Mouse (Mus musculus): ENCODE data around the gene Ppt2. TPM values are rescaled to one million over a fixed set of nuclear protein-coding genes. Genes with fewer than 3 reads are reported as not detected.

Ppt2 gene
- total RNA-seq (2021), result 10 to 100 TPM; 39.0 to 45.7 TPM

DNA sequence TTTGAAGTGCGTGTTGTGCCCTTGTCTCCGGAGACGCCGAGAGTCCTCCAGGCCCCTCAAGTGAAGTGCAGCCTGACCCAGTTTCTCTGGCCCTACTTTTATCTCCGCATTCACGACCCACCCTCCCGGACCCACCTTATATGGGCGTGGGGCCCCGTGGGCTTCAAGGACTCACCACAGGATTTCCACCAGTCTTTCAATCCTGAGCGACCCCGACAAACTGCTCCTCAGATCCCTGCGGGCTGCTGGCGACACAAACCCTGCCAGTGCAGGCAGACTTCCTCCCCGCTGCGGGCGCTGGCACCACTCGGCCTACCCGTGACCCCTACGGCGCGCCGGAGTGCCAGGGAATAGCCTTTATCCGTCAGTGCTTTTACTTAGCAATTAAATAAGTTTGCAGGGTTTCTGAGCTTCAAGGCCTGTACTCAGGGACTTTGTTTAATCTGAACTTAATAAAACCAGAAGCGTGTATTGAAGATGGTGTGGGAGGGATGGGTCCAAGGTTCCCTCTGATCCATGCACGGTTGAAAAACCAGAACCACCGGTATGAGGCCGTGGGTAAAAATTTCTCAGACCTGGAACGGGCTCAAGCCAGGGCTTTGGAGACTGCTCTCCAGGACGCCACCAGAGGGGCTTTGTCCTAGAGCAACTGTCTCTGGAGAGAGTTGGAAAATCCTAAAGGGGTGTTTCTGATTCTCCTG is at the start of gene Ppt2:
TSS of gene Ppt2 (minus strand) at position 568 of the 701 bp plus-strand sequence.
- intact Hi-C loops (cut with DNase I), result loop anchor here (2.0 kb wide), 1 partner anchor 17 kb away; the partner anchor contains the start of gene Fkbpl
- DNase-seq, result peak in 1 of 2 experiments; percentile 75

DNA sequence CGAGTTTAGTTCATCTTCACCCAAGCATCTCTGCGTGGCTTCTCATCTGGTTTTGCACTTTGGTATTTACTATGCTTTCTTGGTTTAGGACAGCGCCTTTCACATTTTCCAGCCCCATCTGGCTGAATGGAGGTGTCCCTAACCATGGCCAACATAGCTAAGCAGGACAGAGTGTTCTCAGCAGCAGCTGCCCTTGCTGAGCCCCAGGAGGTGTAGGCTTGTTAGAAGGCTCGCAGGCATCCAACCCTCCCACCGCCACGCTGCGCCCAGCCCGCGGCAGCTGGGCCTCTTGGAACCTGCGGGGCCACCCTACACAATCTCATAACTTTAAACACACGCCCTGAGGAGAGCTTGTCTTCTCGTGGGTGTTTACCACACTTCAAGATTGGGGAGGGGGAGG is 48.4 kb upstream of the Ppt2 start:
- DNase-seq, result no peak
- intact Hi-C loops (cut with DNase I), result no loop called here

DNA sequence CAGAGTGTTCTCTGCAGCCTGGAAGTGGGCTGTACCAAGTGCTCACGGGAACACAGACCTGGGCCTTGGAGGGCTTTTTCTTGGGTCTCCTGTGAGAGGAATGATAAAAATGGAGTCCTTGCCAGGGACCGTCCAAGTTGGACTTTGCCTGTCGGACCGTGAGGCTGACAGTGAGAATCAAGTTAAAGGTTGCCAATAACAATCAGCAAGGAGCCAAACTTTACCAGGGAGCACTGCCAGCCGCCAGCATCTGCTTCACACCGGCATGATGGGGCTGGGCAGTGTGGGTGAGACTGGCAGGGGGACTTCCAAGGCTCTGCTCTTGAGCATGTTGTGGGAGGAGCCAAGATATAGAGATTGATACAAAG is 47.8 kb upstream of the Ppt2 start:
- intact Hi-C loops (cut with DNase I), result no loop called here
- no peak for DNase-seq

- no peak for DNase-seq
- intact Hi-C loops (cut with DNase I), result no loop called here
These were observed 47.1 kb upstream of the Ppt2 start for GRCm38 (mm10) chr17:34675205-34676092.

- intact Hi-C loops (cut with DNase I), result no loop called here
These were observed 46.4 kb upstream of the Ppt2 start for GRCm38 (mm10) chr17:34674524-34675204.

DNA sequence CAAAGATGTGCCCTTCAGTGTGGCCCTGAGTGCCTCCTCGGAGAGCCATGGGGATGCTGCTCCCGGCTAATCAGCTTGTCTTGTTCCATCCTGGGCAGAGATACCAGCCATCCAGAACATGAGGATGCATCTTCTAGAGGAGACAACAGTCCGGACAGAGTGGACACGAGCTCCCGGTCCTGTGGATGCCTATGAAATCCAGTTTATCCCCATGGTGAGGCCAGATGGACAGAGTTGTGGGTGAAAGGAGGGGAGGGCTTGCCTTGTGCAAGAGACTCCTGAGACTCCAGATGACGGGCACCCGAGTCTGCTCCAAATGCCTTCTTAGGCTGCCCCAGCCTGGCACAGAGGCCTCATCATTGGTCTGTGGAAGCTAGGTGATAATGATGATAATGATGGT is 44.8 kb upstream of the Ppt2 start:
- intact Hi-C loops (cut with DNase I), result no loop called here
- no peak for DNase-seq

More at GRCm38 (mm10) chr17:34674524-34675204, 46.4 kb upstream of the Ppt2 start:
- no peak for DNase-seq

- DNase-seq, result no peak
- intact Hi-C loops (cut with DNase I), result no loop called here
These were observed 44.0 kb upstream of the Ppt2 start for GRCm38 (mm10) chr17:34672246-34672792.

DNA sequence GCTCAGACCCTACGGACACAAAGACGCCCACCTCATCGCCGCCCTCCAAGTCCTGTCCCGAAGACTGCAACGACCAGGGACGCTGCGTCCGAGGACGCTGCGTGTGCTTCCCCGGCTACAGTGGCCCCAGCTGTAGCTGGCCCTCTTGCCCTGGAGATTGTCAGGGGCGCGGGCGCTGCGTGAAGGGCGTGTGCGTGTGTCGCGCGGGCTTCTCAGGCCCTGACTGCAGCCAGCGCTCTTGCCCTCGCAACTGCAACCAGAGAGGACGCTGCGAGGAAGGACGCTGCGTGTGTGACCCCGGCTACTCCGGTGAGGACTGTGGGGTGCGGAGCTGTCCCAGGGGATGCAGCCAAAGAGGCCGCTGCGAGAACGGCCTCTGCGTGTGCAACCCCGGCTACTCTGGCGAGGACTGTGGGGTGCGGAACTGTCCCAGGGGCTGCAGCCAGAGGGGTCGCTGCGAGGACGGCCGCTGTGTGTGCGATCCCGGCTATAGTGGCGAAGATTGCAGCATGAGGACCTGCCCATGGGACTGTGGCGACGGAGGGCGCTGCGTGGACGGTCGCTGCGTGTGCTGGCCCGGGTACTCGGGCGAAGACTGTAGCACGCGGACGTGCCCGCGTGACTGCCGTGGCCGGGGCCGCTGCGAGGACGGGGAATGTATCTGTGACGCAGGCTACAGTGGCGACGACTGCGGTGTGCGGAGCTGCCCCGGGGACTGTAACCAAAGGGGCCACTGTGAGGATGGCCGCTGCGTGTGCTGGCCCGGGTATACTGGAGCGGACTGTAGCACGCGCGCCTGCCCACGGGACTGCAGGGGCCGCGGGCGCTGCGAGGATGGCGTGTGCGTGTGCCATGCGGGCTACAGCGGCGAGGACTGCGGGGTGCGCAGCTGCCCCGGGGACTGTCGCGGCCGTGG is 43.1 kb upstream of the Ppt2 start:
- DNase-seq, result no peak
- intact Hi-C loops (cut with DNase I), result no loop called here

DNA sequence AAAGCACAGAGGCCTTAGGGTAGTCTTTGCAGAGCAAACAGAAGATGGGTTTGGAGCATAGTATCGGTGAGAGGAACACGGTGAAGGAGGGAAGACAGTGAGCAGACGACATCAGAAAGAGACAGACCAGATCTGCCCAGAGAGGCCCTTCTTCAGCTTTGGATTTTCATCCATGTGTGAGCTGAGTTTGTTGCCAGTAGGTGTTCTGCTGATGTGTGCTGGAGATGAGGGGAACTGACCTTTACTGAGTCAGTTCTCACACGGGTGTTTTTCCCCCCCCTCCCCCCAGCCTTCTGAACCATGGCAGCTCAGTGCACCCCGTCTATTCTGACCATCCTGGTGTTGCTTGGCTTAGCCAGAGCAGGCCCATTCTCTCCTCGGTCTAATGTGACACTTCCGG is 41.9 kb upstream of the Ppt2 start, which contains the start of gene Tnxb:
TSS of gene Tnxb (plus strand) at position 301 of the 400 bp plus-strand sequence.
- intact Hi-C loops (cut with DNase I), result no loop called here

DNA sequence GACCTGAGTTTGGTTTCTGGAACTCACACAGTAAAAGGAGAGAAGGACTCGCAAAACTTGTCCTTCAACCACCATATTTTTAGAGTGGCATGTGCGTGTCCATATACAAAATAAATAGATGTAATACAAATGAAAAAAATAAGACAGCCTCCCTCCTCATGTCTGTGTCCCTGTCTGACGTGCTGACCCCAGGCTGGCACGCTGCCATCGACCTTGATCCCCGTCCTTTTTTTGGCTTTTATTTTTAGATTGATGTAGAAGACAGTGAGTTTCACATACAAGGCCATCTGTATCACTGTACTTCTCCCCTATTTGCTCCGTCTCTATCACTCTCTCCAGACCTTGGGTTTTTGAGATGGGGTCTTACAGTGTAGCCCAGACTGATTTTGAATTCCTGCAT is 36.2 kb upstream of the Ppt2 start:
- intact Hi-C loops (cut with DNase I), result no loop called here
- DNase-seq, result no peak

More for the DNA sequence above, 41.9 kb upstream of the Ppt2 start, which contains the start of gene Tnxb:
- no peak for DNase-seq

DNA sequence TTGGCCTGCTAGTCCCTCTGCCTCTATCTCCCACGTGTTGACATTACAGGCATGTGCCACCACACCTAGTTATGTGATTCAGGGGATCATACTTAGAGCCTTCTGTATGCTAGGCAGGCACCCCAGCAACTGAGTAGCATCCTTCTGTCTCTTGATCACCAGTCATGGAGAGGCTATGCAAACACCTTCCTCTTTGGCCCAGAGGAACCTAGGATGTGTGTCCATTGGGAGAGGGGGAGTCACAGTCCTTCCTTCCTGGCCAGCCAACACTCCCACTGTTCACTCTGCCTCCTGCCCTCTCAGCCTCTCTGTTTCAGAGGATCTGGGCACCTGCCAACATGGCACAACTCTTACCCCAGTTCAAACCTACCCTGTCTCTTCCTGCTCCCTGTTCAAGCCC is 35.2 kb upstream of the Ppt2 start:
- intact Hi-C loops (cut with DNase I), result no loop called here
- DNase-seq, result no peak

DNA sequence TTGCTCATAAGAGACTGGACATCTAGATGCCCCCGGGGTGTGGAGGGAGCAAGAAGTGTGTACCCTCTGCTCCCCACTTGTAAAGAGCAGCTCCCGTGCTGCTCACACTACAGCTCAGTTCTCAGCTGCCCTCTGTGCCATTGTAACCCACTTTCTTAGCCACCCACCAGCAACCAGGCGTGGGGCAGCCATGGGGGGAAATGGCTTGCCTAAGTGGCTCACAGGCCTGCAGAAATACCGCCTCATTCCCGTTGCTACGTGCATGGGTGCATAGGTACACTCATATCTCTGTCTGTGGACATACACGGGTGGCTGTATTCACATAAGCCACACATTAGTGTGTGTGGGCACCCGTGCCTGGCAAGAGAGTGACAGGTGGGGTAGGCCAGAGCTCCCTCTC is 34.7 kb upstream of the Ppt2 start:
- DNase-seq, result no peak
- intact Hi-C loops (cut with DNase I), result no loop called here

DNA sequence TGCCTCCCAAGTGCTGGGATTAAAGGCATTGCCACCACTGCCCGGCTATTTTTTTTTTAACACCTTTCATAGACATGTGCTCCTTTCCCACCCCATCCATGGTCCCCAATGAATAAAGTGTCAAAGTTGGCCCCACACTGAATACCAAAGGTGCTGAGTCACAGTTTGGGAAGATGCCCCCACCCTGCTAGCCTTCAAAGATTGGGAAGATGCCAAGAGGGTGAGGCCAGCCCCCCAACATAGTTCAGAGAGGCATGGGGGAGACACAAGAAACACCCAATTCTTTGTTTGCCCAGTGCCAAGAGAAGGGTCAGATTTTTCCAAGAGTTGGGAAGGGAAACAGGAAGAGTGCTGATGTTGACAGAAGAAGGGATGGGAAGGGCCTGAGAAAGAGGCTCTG is 34.2 kb upstream of the Ppt2 start:
- intact Hi-C loops (cut with DNase I), result no loop called here
- no peak for DNase-seq

GRCm38 (mm10) chr17:34661121-34661591 is 32.8 kb upstream of the Ppt2 start:
- peak; percentile 68 to 77 for DNase-seq

DNA sequence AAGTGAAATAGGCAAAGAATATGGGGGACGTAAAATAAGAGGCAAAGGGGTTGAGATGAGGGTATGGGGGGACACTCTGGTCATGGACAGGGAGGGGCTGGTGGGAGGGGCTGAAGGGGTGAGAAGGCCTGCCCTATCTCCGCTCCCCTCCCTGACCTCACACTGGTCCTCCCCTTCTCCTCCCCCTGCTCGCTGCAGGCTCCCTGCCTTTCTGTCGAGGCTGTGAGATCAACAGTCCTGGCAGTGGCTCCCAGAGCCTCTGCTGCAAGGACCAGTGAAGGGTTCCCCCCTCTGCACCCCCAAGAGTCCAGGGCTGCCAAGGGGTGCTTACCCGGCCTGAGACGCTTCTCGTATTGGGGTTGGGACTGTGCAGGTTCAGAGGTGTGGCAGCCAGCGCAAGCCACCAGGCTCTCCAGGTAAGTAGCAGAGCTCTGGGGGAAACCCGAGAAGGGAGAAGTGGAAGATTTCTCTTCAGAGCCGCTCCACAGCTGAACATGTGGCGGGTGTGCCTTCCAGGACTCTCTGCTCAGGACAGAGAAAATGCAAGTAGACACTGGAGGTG is 32.0 kb upstream of the Ppt2 start:
- peak in 1 of 2 experiments; percentile 66 for DNase-seq

More at GRCm38 (mm10) chr17:34661121-34661591, 32.8 kb upstream of the Ppt2 start:
- intact Hi-C loops (cut with DNase I), result loop anchor here (2.0 kb wide), 1 partner anchor 24 kb away; no protein-coding TSS in a partner anchor

GRCm38 (mm10) chr17:34659897-34660214 is 31.5 kb upstream of the Ppt2 start:
- DNase-seq, result no peak
- intact Hi-C loops (cut with DNase I), result loop anchor here (2.0 kb wide), 1 partner anchor 25 kb away; no protein-coding TSS in a partner anchor

More for the DNA sequence above, 32.0 kb upstream of the Ppt2 start:
- intact Hi-C loops (cut with DNase I), result loop anchor here (2.0 kb wide), 1 partner anchor 24 kb away; no protein-coding TSS in a partner anchor

DNA sequence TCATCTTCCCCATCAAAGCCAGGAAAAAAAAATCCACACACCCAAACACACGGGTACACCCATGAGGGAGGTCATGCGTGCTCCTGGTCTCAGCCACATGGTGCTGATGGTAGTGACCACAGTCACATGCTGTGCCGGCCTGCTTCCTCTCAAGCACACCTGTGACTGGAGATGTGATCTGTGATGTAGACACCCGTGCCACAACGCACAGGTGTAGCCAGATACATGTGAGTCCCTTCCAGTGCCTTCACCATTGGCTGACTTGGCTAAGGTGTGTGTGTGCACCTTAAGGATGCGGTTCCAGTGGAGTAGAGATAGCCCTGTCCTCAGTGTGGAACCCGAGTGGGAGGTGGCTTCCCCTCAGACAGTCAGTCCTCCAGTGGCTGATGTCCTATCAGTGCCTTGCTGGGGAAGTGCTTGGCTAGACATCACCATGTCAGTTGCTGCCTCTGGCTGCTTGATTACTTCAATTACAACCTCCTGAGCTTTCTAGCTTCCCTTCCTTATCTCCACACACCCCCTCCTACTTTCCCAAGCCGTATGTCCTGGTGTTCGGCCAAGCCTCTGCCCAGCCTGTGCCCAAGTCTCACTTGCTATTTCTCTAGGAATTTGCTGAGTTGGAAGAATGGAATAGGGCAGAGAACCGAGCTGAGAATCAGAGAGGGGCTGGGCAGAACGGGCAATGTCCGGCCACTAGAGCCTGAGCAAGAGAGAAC is 31.0 kb upstream of the Ppt2 start:
- intact Hi-C loops (cut with DNase I), result no loop called here

DNA sequence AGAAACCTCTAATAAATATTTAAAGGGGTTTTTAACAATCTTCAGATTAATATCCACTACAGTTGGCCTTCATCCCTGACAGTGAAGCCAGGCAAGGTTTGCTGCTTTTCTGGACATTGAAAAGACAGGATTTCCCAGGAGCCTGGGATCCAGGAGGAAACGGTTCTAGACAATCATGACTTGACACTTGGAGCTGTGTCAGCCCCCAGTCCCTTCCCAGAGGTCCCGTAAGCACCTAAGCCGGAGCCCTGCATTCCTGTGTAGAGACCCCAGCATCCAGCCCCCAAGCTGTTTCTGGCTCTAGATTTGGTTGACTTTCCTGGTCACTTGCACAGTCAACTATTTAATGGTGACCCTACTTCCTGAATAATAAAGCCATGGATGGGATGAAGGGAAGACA is 30.3 kb upstream of the Ppt2 start:
- DNase-seq, result no peak
- intact Hi-C loops (cut with DNase I), result no loop called here

More for the DNA sequence above, 31.0 kb upstream of the Ppt2 start:
- no peak for DNase-seq

- intact Hi-C loops (cut with DNase I), result no loop called here
- DNase-seq, result no peak
These were observed 29.8 kb upstream of the Ppt2 start for GRCm38 (mm10) chr17:34658145-34658544.
